Mouse (Mus musculus) embryonic facial prominence, embryonic 12.5 days (tissue): ENCODE measurements around the gene Pdlim5. TPM values are rescaled to one million over a fixed set of nuclear protein-coding genes. Genes with fewer than 3 reads are reported as not detected.

Experiments used
- ATAC-seq: fragments of 200-750 bp; cut with Nextera tagmentation; 2 replicates; pipeline ENCODE4 v1.8.0; 2017; ENCODE audit not compliant: insufficient number of reproducible peaks, insufficient read depth, low FRiP score, low TSS enrichment
- H3K27ac ChIP-seq: fragments of 300-500 bp; sonication (generic); 2 replicates; pipeline ENCODE4 v1.5.1; 2016; ENCODE audit warnings: mild to moderate bottlenecking
- H3K27me3 ChIP-seq: fragments of 300-500 bp; sonication (generic); 2 replicates; pipeline ENCODE4 v1.6.1; 2016; ENCODE audit warnings: mild to moderate bottlenecking, moderate library complexity
- H3K36me3 ChIP-seq: fragments of 300-500 bp; sonication (generic); 2 replicates; pipeline ENCODE4 v1.6.1; 2016; ENCODE audit warnings: mild to moderate bottlenecking
- H3K4me1 ChIP-seq: fragments of 300-500 bp; sonication (generic); 2 replicates; pipeline ENCODE4 v1.6.1; 2016
- H3K4me2 ChIP-seq: fragments of 300-500 bp; sonication (generic); replicated peaks from 2 replicates; pipeline ENCODE4 v1.6.1; 2016; ENCODE audit warnings: mild to moderate bottlenecking, moderate library complexity
- H3K4me3 ChIP-seq: fragments of 300-500 bp; sonication (generic); 2 replicates; pipeline ENCODE4 v1.5.1; 2016; ENCODE audit warnings: mild to moderate bottlenecking
- H3K9ac ChIP-seq: fragments of 300-500 bp; sonication (generic); 2 replicates; pipeline ENCODE4 v1.6.1; 2016; ENCODE audit warnings: mild to moderate bottlenecking, moderate library complexity
- H3K9me3 ChIP-seq: fragments of 300-500 bp; sonication (generic); 2 replicates; pipeline ENCODE4 v1.6.1; 2016; ENCODE audit warnings: mild to moderate bottlenecking, moderate library complexity
- WGBS: fragments of 180-500 bp; shearing (Covaris S2); methylation state at CpG from one replicate; pipeline ENCODE4 v1.1.7; 2016; 5-methylcytosine and 5-hydroxymethylcytosine counted together
- polyA plus RNA-seq: library from polyadenylated mRNA; unstranded; fragments of >200 nt; fragmentation: Nextera tagmentation; extraction: Ambion mirVana; gene quantifications from 2 replicates; pipeline ENCODE4 v1.2.1, GENCODE M21; 2016

Gene Pdlim5
- polyA plus RNA-seq, 1 experiment from 2014 or later, result 16.2 TPM

DNA sequence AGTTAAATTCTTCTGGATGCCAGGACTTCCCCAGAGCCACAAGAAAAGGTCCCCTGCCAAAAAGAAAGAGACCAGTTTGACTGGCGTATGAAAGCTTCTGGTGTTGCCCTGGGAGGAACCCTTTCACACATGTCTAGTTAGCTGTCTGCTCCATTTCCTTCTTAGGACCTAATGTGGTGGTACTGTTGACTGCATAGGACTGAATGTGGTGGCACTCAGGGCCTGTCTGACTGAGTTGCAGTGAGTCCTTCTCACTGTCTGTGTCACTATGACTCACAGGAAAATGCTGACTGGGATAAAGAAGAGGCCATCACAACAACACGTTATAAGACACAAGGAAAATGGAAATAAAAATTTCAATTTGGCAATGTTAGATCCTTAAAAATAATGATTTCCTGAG is 146.0 kb downstream of the Pdlim5 start:
- Histone ChIP-seq H3K4me3 (no peak overlapping the region), H3K36me3 (no peaks in the 10 kb centered on the region), H3K9ac (no peak overlapping the region), H3K27me3 (no peaks in the 10 kb centered on the region), H3K4me2 (no peak overlapping the region), H3K4me1 (no peaks in the 10 kb centered on the region; the same call in 1 of the 2 replicates), H3K9me3 (no peaks in the 10 kb centered on the region), H3K27ac (no peak overlapping the region)
- ATAC-seq, result no peak
- 85% methylated on average over 2 of the region's 2 CpGs for WGBS

DNA sequence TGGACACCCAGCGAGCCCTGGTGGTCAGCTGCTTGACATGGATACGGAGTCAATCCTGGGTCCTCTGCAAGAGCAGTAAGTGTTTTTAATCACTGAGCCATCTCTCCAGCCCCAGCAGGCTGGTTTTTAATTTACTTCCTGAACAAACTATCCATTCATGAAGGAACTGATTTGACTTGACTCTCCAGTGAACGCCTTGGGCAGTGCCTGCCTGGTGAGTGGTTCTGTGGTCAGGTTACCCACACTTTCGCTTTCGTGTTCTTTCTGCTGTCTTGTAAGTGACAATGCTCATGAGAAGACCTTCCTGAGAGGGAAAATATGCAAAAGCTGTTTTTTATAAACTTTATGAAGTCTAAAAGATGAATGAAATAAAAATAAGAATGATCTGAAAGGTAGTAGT is 152.2 kb downstream of the Pdlim5 start:
- H3K9me3 ChIP-seq, result no peaks in the 10 kb centered on the region
- no peaks in the 10 kb centered on the region for H3K27me3 ChIP-seq
- WGBS, result 43% methylated on average over 5 of the region's 5 CpGs
- H3K27ac ChIP-seq, result no peak overlapping the region
- ATAC-seq, result no peak
- H3K36me3 ChIP-seq, result no peaks in the 10 kb centered on the region
- H3K9ac ChIP-seq, result no peak overlapping the region
- H3K4me2 ChIP-seq, result no peak overlapping the region
- no peak overlapping the region for H3K4me3 ChIP-seq
- peaks cover 5% of the 10 kb centered on the region; the same call in 1 of the 2 replicates for H3K4me1 ChIP-seq

DNA sequence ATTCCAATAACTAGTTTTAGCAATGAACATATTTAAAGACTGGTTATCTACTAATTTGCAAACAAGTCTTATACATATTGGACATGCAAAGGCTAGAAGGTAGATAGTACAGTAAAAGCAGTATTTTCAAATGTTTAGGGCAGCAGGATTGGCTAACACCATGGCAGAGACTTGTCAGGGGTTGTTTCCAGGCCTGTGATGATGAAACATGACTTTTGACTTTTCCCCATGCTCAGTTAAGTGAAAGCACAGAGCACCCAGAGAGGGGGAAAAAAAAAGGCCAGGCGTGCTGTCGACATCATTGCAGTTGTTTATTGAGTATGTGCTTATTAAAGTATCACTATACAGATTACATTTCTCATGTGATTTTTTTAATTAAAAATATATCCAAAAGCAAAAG is 156.2 kb downstream of the Pdlim5 start:
- H3K27me3 ChIP-seq, result no peaks in the 10 kb centered on the region
- no peak overlapping the region for H3K4me2 ChIP-seq
- H3K4me1 ChIP-seq, result peaks cover 9% of the 10 kb centered on the region; the same call in 1 of the 2 replicates
- H3K9ac ChIP-seq, result no peak overlapping the region
- 70% methylated on average over 2 of the region's 2 CpGs for WGBS
- no peak overlapping the region for H3K4me3 ChIP-seq
- H3K27ac ChIP-seq, result no peak overlapping the region
- H3K9me3 ChIP-seq, result no peaks in the 10 kb centered on the region
- no peaks in the 10 kb centered on the region for H3K36me3 ChIP-seq
- ATAC-seq, result no peak

DNA sequence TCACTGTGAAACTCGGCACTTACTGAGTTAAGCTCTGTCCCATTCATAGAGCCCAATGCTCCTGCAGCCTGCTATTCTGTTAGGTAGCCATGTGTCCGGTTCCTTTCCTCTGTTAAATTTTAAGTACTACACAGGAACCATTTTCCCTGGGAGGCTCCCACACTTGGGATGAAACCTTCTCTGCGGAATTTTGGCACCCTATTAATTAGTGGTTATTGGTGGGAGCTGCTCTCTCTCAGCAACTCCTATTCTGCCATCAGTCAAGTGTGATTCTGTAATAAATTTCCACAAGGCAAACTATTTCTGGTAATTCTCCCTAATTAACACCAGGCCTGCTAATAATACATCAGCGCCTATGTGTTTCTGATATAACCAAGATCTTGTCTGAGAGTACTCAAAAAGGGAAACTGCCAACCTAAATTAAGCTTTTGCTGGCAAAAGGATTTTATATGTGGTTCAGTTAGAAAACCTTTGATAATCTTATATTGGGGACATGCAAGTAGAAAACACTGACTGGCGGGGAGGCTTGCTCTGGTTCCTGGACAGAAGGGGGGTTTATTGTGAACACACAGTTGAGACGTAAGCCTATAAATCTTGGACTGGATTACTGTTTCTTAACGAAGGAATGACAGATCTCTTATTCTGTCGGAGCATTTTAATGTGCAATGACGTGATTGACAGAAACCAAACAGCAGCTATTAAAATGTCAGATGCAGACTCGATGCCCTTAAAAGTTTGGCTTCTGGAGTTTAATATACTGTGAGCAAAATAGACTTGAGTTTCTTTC is 157.0 kb downstream of the Pdlim5 start:
- WGBS, result 60% methylated on average over 10 of the region's 10 CpGs
- no peak overlapping the region for H3K27ac ChIP-seq
- no peak overlapping the region for H3K9ac ChIP-seq
- no peaks in the 10 kb centered on the region for H3K36me3 ChIP-seq
- H3K27me3 ChIP-seq, result no peaks in the 10 kb centered on the region
- H3K4me3 ChIP-seq, result no peak overlapping the region
- peaks cover 9% of the 10 kb centered on the region; the same call in 1 of the 2 replicates for H3K4me1 ChIP-seq
- no peak for ATAC-seq
- no peaks in the 10 kb centered on the region for H3K9me3 ChIP-seq
- no peak overlapping the region for H3K4me2 ChIP-seq

DNA sequence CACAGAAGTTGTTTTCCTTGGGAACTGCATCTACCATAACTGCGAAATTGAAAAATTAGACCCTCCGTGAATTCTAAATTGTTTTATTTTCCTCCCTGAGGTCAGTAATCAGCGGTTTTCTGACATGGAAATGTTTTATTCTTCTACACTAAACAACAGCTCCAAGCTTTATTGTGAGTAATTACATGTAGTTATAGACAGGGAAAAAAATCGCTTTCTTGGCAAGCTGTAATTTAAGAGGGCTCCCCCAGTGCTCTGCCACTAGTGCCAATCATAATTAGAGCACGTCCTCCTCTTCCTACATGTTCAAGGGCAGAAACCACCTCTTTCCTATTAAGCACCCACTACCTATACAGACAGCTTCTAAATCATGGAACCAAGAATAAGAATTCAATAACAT is 157.9 kb downstream of the Pdlim5 start:
- no peak overlapping the region for H3K9ac ChIP-seq
- no peak overlapping the region for H3K4me3 ChIP-seq
- no peak for ATAC-seq
- H3K4me2 ChIP-seq, result no peak overlapping the region
- H3K9me3 ChIP-seq, result no peaks in the 10 kb centered on the region
- no peak overlapping the region for H3K27ac ChIP-seq
- 34% methylated on average over 5 of the region's 5 CpGs for WGBS
- peaks cover 5% of the 10 kb centered on the region; the same call in 1 of the 2 replicates for H3K4me1 ChIP-seq
- no peaks in the 10 kb centered on the region for H3K27me3 ChIP-seq
- H3K36me3 ChIP-seq, result no peaks in the 10 kb centered on the region

DNA sequence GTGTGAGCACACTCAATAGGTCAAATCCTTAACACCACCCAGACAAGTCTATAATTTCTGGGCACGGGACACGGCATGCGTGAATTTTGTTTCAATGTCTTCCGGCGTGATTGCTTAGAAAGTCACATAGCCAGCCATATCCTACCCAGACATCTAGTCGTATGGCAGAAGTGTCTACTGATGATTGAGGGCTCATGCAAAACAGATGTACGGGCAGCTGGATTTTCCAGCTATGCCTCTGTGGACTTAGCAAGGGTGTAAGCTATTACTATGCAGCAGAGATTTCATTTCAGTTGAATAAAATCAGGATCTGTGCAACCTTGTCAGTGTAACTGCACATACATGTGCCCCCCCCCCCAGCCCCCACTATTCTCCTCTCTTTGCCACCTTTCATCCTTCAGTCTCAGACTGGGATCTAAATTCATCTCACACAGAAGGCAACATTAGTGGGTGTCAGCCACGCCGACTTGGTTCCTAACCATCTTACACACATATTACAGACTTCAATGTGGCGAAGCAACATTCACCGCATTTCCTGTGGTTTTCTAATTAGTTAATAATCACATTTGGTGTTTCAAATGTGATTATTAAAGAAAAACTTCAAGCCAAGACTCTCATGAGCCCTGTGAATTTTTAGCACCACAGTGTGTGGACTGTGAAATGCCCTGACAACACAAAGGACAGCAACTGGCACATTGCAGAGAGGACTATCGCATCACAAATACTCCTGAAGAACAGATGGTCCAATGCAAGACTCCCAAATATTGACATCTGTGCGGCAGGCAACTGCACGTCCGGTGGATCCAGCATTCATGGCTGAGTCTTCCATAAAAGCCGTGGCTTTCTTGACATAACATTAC is 161.7 kb downstream of the Pdlim5 start:
- WGBS, result 69% methylated on average over 16 of the region's 16 CpGs
- Histone ChIP-seq H3K4me2 (no peak overlapping the region), H3K9me3 (no peaks in the 10 kb centered on the region), H3K9ac (no peak overlapping the region), H3K4me1 (peaks cover 5% of the 10 kb centered on the region; the same call in 1 of the 2 replicates), H3K27me3 (no peaks in the 10 kb centered on the region), H3K27ac (no peak overlapping the region), H3K4me3 (no peak overlapping the region), H3K36me3 (no peaks in the 10 kb centered on the region)
- ATAC-seq, result no peak

DNA sequence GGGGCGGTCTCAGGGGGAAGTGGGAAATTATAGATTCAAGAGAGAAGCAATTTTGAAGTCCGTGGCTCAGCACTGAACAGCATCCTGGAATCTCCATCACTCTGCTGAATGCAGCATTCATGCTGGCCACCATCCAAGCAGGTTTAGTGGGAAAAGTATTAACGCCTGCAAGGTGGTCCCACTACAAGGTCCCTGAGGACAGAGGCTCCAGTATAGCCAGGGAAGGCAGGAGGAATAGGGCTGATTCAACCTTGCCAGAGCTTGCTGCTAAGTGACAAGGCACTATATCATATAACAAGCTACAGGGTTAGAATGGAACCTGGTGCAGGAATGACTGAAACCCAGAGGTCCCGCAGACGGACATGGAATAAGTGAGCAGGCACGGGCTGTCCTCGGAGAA is 166.8 kb downstream of the Pdlim5 start:
- ATAC-seq, result no peak
- Histone ChIP-seq H3K27me3 (no peaks in the 10 kb centered on the region), H3K9ac (no peak overlapping the region), H3K4me3 (no peak overlapping the region), H3K4me1 (peaks cover 13% of the 10 kb centered on the region), H3K27ac (no peak overlapping the region), H3K9me3 (no peaks in the 10 kb centered on the region), H3K36me3 (no peaks in the 10 kb centered on the region), H3K4me2 (no peak overlapping the region)
- 70% methylated on average over 7 of the region's 7 CpGs for WGBS

DNA sequence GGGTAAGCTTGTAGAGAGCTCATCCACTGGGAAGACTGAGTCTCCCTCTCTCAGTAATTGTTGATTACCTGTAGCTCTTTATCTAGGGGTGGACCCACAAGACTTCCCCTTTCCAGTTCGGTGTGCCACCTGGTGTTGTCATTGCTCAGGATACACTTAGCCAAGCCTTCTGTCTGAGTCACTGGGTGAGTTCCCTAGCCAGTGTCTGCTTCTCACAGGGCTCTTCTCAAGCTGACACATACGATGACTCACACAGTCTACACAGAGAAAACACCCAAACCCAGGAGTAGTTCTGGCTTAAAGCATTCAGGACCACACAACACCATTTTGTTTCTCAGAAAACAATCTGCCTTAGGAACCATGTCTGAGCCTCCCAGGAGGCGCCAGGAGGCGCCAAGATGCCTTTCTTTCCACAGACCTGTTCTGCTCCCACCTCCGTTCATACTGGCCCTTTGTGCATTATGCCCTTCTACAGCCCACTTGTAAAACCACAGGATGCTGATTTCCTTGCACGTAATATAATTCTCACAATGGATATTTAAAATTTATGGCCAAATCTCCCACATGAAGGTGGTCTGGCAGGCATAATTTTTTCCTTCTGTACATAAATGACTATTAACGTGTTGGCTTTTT is 172.9 kb downstream of the Pdlim5 start:
- H3K27me3 ChIP-seq, result no peaks in the 10 kb centered on the region
- H3K4me3 ChIP-seq, result no peak overlapping the region
- ATAC-seq, result no peak
- H3K27ac ChIP-seq, result no peak overlapping the region
- H3K4me1 ChIP-seq, result peaks cover 13% of the 10 kb centered on the region
- 79% methylated on average over 7 of the region's 7 CpGs for WGBS
- no peaks in the 10 kb centered on the region for H3K9me3 ChIP-seq
- no peak overlapping the region for H3K4me2 ChIP-seq
- no peak overlapping the region for H3K9ac ChIP-seq
- no peaks in the 10 kb centered on the region for H3K36me3 ChIP-seq

DNA sequence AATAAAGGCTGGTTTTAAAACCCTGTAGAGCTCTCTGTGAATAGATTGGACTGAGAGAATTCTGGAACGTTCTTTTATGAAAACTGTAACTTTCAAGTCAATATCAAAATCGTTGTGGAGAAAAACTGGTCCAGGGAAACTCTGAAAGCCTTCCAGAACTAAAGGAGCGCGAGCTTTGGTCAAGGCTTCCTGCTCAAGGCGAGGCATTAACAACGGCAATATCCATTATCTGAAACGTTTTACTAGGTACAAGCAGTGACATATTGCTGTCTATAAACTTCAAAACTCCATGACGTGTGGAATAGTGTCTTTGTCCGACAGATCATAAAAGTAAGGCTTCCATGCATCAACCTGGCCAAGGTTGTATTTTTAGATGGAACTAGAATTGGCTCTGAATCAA is 175.6 kb downstream of the Pdlim5 start:
- H3K4me3 ChIP-seq, result no peak overlapping the region
- H3K4me1 ChIP-seq, result peaks cover 1% of the 10 kb centered on the region; the same call in 1 of the 2 replicates
- no peaks in the 10 kb centered on the region for H3K27me3 ChIP-seq
- no peak overlapping the region for H3K27ac ChIP-seq
- no peak overlapping the region for H3K9ac ChIP-seq
- no peaks in the 10 kb centered on the region for H3K9me3 ChIP-seq
- WGBS, result 94% methylated on average over 9 of the region's 9 CpGs
- no peaks in the 10 kb centered on the region for H3K36me3 ChIP-seq
- H3K4me2 ChIP-seq, result no peak overlapping the region
- no peak for ATAC-seq

DNA sequence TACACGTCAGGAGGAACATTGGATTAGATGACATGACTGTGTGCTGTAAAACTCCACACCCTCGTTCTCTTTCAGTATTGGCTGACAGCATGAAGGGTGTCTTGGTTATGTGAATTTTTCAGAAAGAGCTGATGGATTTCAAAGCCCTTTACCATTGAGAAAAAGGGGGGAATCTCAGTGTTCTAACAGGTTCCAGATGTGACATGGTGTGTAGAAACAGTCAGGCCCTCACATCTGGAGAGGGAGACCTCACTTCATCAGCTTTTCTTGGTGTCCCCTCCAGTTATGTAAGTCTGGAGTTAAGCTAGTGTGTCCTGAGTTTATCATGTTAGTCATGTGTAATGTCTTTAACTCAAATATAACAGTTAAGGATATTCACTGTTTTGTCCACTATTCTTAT is 182.7 kb downstream of the Pdlim5 start:
- Histone ChIP-seq H3K9me3 (no peaks in the 10 kb centered on the region), H3K4me1 (0 out of 2 replicates have a peak, but pooled peaks cover 3% of the 10 kb centered on the region), H3K27me3 (no peaks in the 10 kb centered on the region), H3K36me3 (no peaks in the 10 kb centered on the region), H3K4me2 (no peak overlapping the region), H3K27ac (no peak overlapping the region), H3K4me3 (no peak overlapping the region), H3K9ac (no peak overlapping the region)
- ATAC-seq, result no peak
- 32% methylated on average over 2 of the region's 2 CpGs for WGBS

DNA sequence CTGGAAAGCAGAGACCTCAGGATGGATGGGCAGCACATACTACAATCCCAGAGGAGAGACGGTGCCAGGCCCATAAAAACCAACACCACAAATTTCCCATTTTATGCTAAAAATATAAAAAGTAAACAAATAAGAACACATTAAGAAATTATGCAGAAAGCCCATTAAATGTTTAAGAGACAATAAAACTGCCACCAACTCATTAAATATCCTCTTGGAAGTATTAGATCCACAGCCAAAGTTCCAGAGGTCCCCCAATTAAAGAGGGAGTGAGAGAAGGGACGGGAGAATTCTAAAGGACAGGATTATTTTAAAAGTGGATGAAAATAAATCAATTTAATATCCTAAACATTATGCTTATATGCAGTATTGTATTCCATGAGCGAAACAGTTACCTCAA is 183.3 kb downstream of the Pdlim5 start:
- no peaks in the 10 kb centered on the region for H3K36me3 ChIP-seq
- H3K27ac ChIP-seq, result no peak overlapping the region
- H3K4me1 ChIP-seq, result 0 out of 2 replicates have a peak, but pooled peaks cover 3% of the 10 kb centered on the region
- no peak overlapping the region for H3K4me3 ChIP-seq
- no peaks in the 10 kb centered on the region for H3K27me3 ChIP-seq
- no peaks in the 10 kb centered on the region for H3K9me3 ChIP-seq
- ATAC-seq, result no peak
- WGBS, result 83% methylated on average over 3 of the region's 3 CpGs
- no peak overlapping the region for H3K9ac ChIP-seq
- H3K4me2 ChIP-seq, result no peak overlapping the region
